Mouse (Mus musculus): Measurements from ENCODE around the gene Lepr. TPM values are rescaled to one million over a fixed set of nuclear protein-coding genes. Genes with fewer than 3 reads are reported as not detected.
"Not testable (repeated sequence)": the region's sequence is repeated elsewhere in the genome, so short reads cannot be mapped to it uniquely, and the experiment has no call there.

The Lepr gene
- total and polyA plus RNA-seq, 2 experiments from 2014 or later, result 2.9 to 3.5 TPM

GRCm38 (mm10) chr4:101715805-101716204 is 1.4 kb upstream of the Lepr start:
- no peak overlapping the region for H3K4me3 ChIP-seq (ENCODE audit: low read depth, low read length)
- no peak overlapping the region for H3K9ac ChIP-seq (replicated peaks; ENCODE audit: low read depth, low read length)
- H3K4me1 ChIP-seq (ENCODE audit: control insufficient read depth, insufficient read depth), result peaks cover 4% of the 10 kb centered on the region; the same call in 1 of the 2 replicates
- H3K4me2 ChIP-seq (ENCODE audit: low read depth, low read length), result no peak overlapping the region
- H3K9me3 ChIP-seq (replicated peaks; ENCODE audit: control insufficient read depth, low read length), result no peaks in the 10 kb centered on the region
- no peak overlapping the region for H3K27ac ChIP-seq (ENCODE audit: low read depth)
- WGBS, result 80% methylated on average over 6 of the region's 6 CpGs
- peaks cover 15% of the 10 kb centered on the region; the same call in 1 of the 2 replicates for H3K27me3 ChIP-seq (ENCODE audit: control insufficient read depth, insufficient read depth, low read length)
- ATAC-seq (ENCODE audit: insufficient read depth, low read depth), result no peak
- no peaks in the 10 kb centered on the region for H3K36me3 ChIP-seq (replicated peaks; ENCODE audit: control insufficient read depth, insufficient read depth, low read length)
- TF ChIP-seq EP300 (IDR thresholded peaks at IDR 0.05; ENCODE audit: low read depth) (no peak), CTCF (IDR thresholded peaks at IDR 0.05; ENCODE audit: low read depth) (no peak)
- no peak for DNase-seq (ENCODE audit: low spot score)

- Histone ChIP-seq H3K27me3 (ENCODE audit: control insufficient read depth, insufficient read depth, low read length) (peaks cover 15% of the 10 kb centered on the region; the same call in 1 of the 2 replicates), H3K4me3 (ENCODE audit: low read depth, low read length) (no peak overlapping the region), H3K9ac (replicated peaks; ENCODE audit: low read depth, low read length) (no peak overlapping the region), H3K4me2 (ENCODE audit: low read depth, low read length) (no peak overlapping the region), H3K36me3 (replicated peaks; ENCODE audit: control insufficient read depth, insufficient read depth, low read length) (no peaks in the 10 kb centered on the region), H3K4me1 (ENCODE audit: control insufficient read depth, insufficient read depth) (peaks cover 4% of the 10 kb centered on the region; the same call in 1 of the 2 replicates), H3K9me3 (replicated peaks; ENCODE audit: control insufficient read depth, low read length) (no peaks in the 10 kb centered on the region), H3K27ac (ENCODE audit: low read depth) (no peak overlapping the region)
- TF ChIP-seq CTCF (IDR thresholded peaks at IDR 0.05; ENCODE audit: low read depth) (no peak), EP300 (IDR thresholded peaks at IDR 0.05; ENCODE audit: low read depth) (no peak)
- no peak for ATAC-seq (ENCODE audit: insufficient read depth, low read depth)
- no peak for DNase-seq (ENCODE audit: low spot score)
- WGBS, result 21% methylated on average over 5 of the region's 5 CpGs
Observed at GRCm38 (mm10) chr4:101718991-101719580, 1.9 kb downstream of the Lepr start.

- Histone ChIP-seq H3K27me3 (ENCODE audit: control insufficient read depth, insufficient read depth, low read length) (peaks cover 10% of the 10 kb centered on the region; the same call in 1 of the 2 replicates), H3K4me2 (ENCODE audit: low read depth, low read length) (no peak overlapping the region), H3K9ac (replicated peaks; ENCODE audit: low read depth, low read length) (no peak overlapping the region), H3K4me1 (ENCODE audit: control insufficient read depth, insufficient read depth) (peaks cover 4% of the 10 kb centered on the region; the same call in 1 of the 2 replicates), H3K36me3 (replicated peaks; ENCODE audit: control insufficient read depth, insufficient read depth, low read length) (no peaks in the 10 kb centered on the region), H3K27ac (ENCODE audit: low read depth) (no peak overlapping the region), H3K9me3 (replicated peaks; ENCODE audit: control insufficient read depth, low read length) (no peaks in the 10 kb centered on the region), H3K4me3 (ENCODE audit: low read depth, low read length) (no peak overlapping the region)
- ATAC-seq (ENCODE audit: insufficient read depth, low read depth) (no peak), DNase-seq (ENCODE audit: low spot score) (no peak)
- TF ChIP-seq EP300 (IDR thresholded peaks at IDR 0.05; ENCODE audit: low read depth), result no peak
- 69% methylated on average over 4 of the region's 4 CpGs for WGBS
Observed at GRCm38 (mm10) chr4:101721705-101722104, 4.5 kb downstream of the Lepr start.

GRCm38 (mm10) chr4:101741973-101742372 is 24.8 kb downstream of the Lepr start:
- TF ChIP-seq EP300 (IDR thresholded peaks at IDR 0.05; ENCODE audit: low read depth) (no peak), CTCF (IDR thresholded peaks at IDR 0.05; ENCODE audit: low read depth) (no peak)
- H3K36me3 ChIP-seq (replicated peaks; ENCODE audit: control insufficient read depth, insufficient read depth, low read length), result no peaks in the 10 kb centered on the region
- no peaks in the 10 kb centered on the region for H3K4me1 ChIP-seq (ENCODE audit: control insufficient read depth, insufficient read depth)
- H3K9me3 ChIP-seq (replicated peaks; ENCODE audit: control insufficient read depth, low read length), result no peaks in the 10 kb centered on the region
- H3K4me2 ChIP-seq (ENCODE audit: low read depth, low read length), result no peak overlapping the region
- H3K9ac ChIP-seq (replicated peaks; ENCODE audit: low read depth, low read length), result no peak overlapping the region
- no peaks in the 10 kb centered on the region for H3K27me3 ChIP-seq (ENCODE audit: control insufficient read depth, insufficient read depth, low read length)
- no peak for DNase-seq (ENCODE audit: low spot score)
- WGBS, result 71% methylated on average over 2 of the region's 2 CpGs
- no peak overlapping the region for H3K27ac ChIP-seq (ENCODE audit: low read depth)
- no peak overlapping the region for H3K4me3 ChIP-seq (ENCODE audit: low read depth, low read length)
- no peak for ATAC-seq (ENCODE audit: insufficient read depth, low read depth)

- H3K9me3 ChIP-seq (replicated peaks; ENCODE audit: control insufficient read depth, low read length), result no peaks in the 10 kb centered on the region
- H3K4me3 ChIP-seq (ENCODE audit: low read depth, low read length), result no peak overlapping the region
- DNase-seq (ENCODE audit: low spot score) (no peak), ATAC-seq (ENCODE audit: insufficient read depth, low read depth) (no peak)
- 85% methylated on average over 4 of the region's 4 CpGs for WGBS
- no peak overlapping the region for H3K4me2 ChIP-seq (ENCODE audit: low read depth, low read length)
- TF ChIP-seq CTCF (IDR thresholded peaks at IDR 0.05; ENCODE audit: low read depth), result no peak
- no peak for TF ChIP-seq EP300 (IDR thresholded peaks at IDR 0.05; ENCODE audit: low read depth)
- no peaks in the 10 kb centered on the region for H3K27me3 ChIP-seq (ENCODE audit: control insufficient read depth, insufficient read depth, low read length)
- H3K27ac ChIP-seq (ENCODE audit: low read depth), result no peak overlapping the region
- H3K4me1 ChIP-seq (ENCODE audit: control insufficient read depth, insufficient read depth), result no peaks in the 10 kb centered on the region
- H3K36me3 ChIP-seq (replicated peaks; ENCODE audit: control insufficient read depth, insufficient read depth, low read length), result no peaks in the 10 kb centered on the region
- no peak overlapping the region for H3K9ac ChIP-seq (replicated peaks; ENCODE audit: low read depth, low read length)
Observed at GRCm38 (mm10) chr4:101745534-101745933, 28.3 kb downstream of the Lepr start.

GRCm38 (mm10) chr4:101760490-101760889 is 43.3 kb downstream of the Lepr start:
- DNase-seq (ENCODE audit: low spot score) (no peak), ATAC-seq (ENCODE audit: insufficient read depth, low read depth) (no peak)
- Histone ChIP-seq H3K9me3 (replicated peaks; ENCODE audit: control insufficient read depth, low read length) (no peaks in the 10 kb centered on the region), H3K4me2 (ENCODE audit: low read depth, low read length) (no peak overlapping the region), H3K27me3 (ENCODE audit: control insufficient read depth, insufficient read depth, low read length) (no peaks in the 10 kb centered on the region), H3K4me3 (ENCODE audit: low read depth, low read length) (no peak overlapping the region), H3K27ac (ENCODE audit: low read depth) (no peak overlapping the region), H3K4me1 (ENCODE audit: control insufficient read depth, insufficient read depth) (no peaks in the 10 kb centered on the region), H3K36me3 (replicated peaks; ENCODE audit: control insufficient read depth, insufficient read depth, low read length) (no peaks in the 10 kb centered on the region), H3K9ac (replicated peaks; ENCODE audit: low read depth, low read length) (no peak overlapping the region)
- WGBS, result 62% methylated on average over 5 of the region's 5 CpGs
- no peak for TF ChIP-seq EP300 (IDR thresholded peaks at IDR 0.05; ENCODE audit: low read depth)
- no peak for TF ChIP-seq CTCF (IDR thresholded peaks at IDR 0.05; ENCODE audit: low read depth)

GRCm38 (mm10) chr4:101843923-101844322 is 126.7 kb downstream of the Lepr start, which contains the start of gene B020004J07Rik:
B020004J07Rik (minus strand) TSS chr4:101844023.
- not testable (repeated sequence) for H3K27ac ChIP-seq (ENCODE audit: low read depth); H3K4me2 ChIP-seq (ENCODE audit: low read depth, low read length); DNase-seq (ENCODE audit: low spot score); H3K9me3 ChIP-seq (replicated peaks; ENCODE audit: control insufficient read depth, low read length); H3K9ac ChIP-seq (replicated peaks; ENCODE audit: low read depth, low read length); ATAC-seq (ENCODE audit: insufficient read depth, low read depth); H3K4me1 ChIP-seq (ENCODE audit: control insufficient read depth, insufficient read depth); H3K4me3 ChIP-seq (ENCODE audit: low read depth, low read length); H3K27me3 ChIP-seq (ENCODE audit: control insufficient read depth, insufficient read depth, low read length); H3K36me3 ChIP-seq (replicated peaks; ENCODE audit: control insufficient read depth, insufficient read depth, low read length)
- WGBS, result 79% methylated on average over 3 of the region's 4 CpGs

Data from heart, postnatal 0 days (tissue).